Mouse (Mus musculus): Measurements from ENCODE around the gene Vmn2r41. TPM values are rescaled to one million over a fixed set of nuclear protein-coding genes. Genes with fewer than 3 reads are reported as not detected.

Vmn2r41 gene
- total RNA-seq (2023), result not detected

DNA sequence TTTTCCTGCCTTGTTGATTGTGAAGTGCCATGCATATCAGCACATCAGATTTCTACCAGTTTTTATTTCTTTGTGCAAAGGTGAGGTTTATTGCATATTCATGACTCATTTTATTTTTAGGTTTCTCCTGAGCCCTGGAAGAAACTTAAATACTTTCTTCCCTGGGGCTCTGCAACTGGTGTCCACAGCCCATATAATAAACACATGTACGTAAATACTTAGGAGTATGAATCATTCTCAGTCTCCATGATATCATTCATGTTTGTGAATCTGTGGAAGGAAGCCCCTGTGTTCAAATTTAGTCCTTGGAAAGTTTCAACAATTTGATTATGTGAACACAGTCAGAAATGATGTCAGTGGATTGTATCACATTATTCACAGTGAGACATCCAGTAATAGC lies at the start of gene Vmn2r41:
TSS of gene Vmn2r41 (minus strand) at position 101 of the 400 bp plus-strand sequence.

DNA sequence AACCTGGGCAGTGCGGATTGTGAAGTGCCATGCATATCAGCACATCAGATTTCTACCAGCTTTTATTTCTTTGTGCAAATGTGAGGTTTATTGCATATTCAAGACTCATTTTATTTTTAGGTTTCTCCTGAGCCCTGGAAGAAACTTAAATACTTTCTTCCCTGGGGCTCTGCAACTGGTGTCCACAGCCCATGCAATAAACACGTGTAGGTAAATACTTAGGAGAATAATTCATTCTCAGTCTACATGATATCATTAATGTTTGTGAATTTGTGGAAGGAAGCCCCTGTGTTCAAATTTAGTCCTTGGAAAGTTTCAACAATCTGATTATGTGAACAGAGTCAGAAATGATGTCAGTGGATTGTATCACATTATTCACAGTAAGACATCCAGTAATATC lies 38.8 kb upstream of the Vmn2r41 start, which contains the start of gene Vmn2r42:
TSS of gene Vmn2r42 (minus strand) at position 101 of the 400 bp plus-strand sequence.

Other genes starting within 250 kb of the Vmn2r41 start
- not detected for gene Vmn2r42, start 38.7 kb upstream of the Vmn2r41 start, total RNA-seq (2023)
- not detected for gene Vmn2r43, start 98.9 kb upstream of the Vmn2r41 start, total RNA-seq (2023)
- not detected for gene Vmn2r44, start 221.7 kb upstream of the Vmn2r41 start, total RNA-seq (2023)